In the genomic region with DNA sequence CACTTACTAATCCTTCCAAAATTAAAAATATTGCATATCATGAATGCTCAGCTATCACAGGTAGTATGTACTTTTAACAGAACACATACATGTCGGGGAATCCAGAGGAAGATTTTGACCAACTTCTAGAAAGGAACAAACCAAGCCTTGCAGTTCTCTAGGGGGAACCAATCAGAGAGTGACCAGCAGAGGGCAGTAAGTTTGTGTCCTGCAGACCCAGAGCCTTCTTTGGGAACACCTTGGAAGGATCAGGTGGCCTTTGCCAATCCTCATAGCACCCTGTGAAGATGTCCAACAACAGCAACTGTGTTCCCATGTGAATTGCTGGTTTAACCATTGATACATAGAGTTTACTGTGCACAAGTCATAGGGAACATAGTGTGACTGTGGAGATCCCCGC, we compare ENCODE assay signal across 14 mouse cellular contexts. TPM values are rescaled to one million over a fixed set of nuclear protein-coding genes. Genes with fewer than 3 reads are reported as not detected.
A peak's percentile ranks its signal among the peaks of the same experiment; 100 is the strongest.
DNase-seq lines count a peak whose midpoint lies in the region; TF ChIP-seq lines count a peak whose summit lies in the region.
"Had no signal": no experiment of that assay in that cellular context is flagged by ENCODE, and none has a peak within 500 bp of the region (broad histone marks: within the 10 kb centered on the region; RNA-seq: fewer than 3 reads in every experiment).

No protein-coding gene starts in this region.

- peak; percentile 43 to 55 for DNase-seq in cerebellum, postnatal 10 days
- no peak for DNase-seq in cerebellum, adult 8-10 months
- no peak for DNase-seq in left cerebral cortex, adult 2 months (ENCODE audit: extremely low spot score in 1 of 2, low spot score in 2 of 2)
- no peak for DNase-seq in left cerebral cortex, adult 9 months (ENCODE audit: low spot score in 2 of 2)
- DNase-seq in 3T3-L1 (ENCODE audit: low read depth, low spot score) = peak; percentile 6
- peak; percentile 10 for DNase-seq in R1 (ENCODE audit: low read depth, low spot score)
- DNase-seq in gastrocnemius, adult 18-20 months (ENCODE audit: low spot score) = no peak
- no peak for DNase-seq in frontal cortex, postnatal 10 days (ENCODE audit: low spot score in 2 of 2)
- DNase-seq: kidney, adult 18-20 months had no signal

- peak; percentile 37 for TF ChIP-seq CTCF in left cerebral cortex, adult 2 months (IDR thresholded peaks at IDR 0.05)

- H3K4me3 ChIP-seq in left cerebral cortex, adult 2 months = no peak overlapping the region
- H3K4me3 ChIP-seq: hindbrain, embryonic 10.5 days had no signal

- no peak overlapping the region for H3K27ac ChIP-seq in left cerebral cortex, adult 2 months
- H3K27ac ChIP-seq: hindbrain, embryonic 10.5 days; macrophage had no signal

- intact Hi-C loops in left cerebral cortex, adult 2 months (cut with DNase I) = loop anchor here (5.0 kb wide), 1 partner anchor 290 kb away; the partner anchor contains the start of gene Btbd16

RNA-seq across cellular contexts. Expression of gene Dmbt1, which starts 30.7 kb away (rescaled TPM):
- not detected for total RNA-seq in left cerebral cortex, adult 2 months (2021)
- total RNA-seq in gastrocnemius, adult 18-20 months (2021) = not detected
- total RNA-seq: common myeloid progenitor, adult 5-6 weeks; layer of hippocampus, postnatal 14 days; monocyte, adult 5-6 weeks had no signal

Comparison
In these comparisons a context has a peak if more than half of its experiments do, and no peak if none do; other contexts are left out.
1. DNase-seq: peak in cerebellum, postnatal 10 days (2 of 2), 3T3-L1 (single experiment) and R1 (single experiment); none in cerebellum, adult 8-10 months (single experiment), left cerebral cortex, adult 2 months (0 of 2), left cerebral cortex, adult 9 months (0 of 2), gastrocnemius, adult 18-20 months (single experiment) and frontal cortex, postnatal 10 days (0 of 2).